Mouse (Mus musculus): Measurements from ENCODE around the gene Cyb561.

- TF ChIP-seq CTCF (IDR thresholded peaks at IDR 0.05; ENCODE audit: borderline replicate concordance, insufficient read depth, low read depth, low read length) = no peak
- TF ChIP-seq POLR2A (IDR thresholded peaks at IDR 0.05; ENCODE audit: borderline replicate concordance, insufficient read depth, low read length) = no peak
Measured at GRCm38 (mm10) chr11:105984452-105984851, 31.3 kb upstream of the Cyb561 start.

All from cerebellum, adult 2 months (tissue).